Mouse (Mus musculus): ENCODE results near the gene Nes. TPM values are rescaled to one million over a fixed set of nuclear protein-coding genes. Genes with fewer than 3 reads are reported as not detected.

The Nes gene
- polyA plus RNA-seq, 1 experiment from 2014 or later = 9.2 TPM

- no peaks in the 10 kb centered on the region for H3K4me1 ChIP-seq (replicated peaks; ENCODE audit: control insufficient read depth, insufficient read depth, low read length)
- no peaks in the 10 kb centered on the region for H3K9me3 ChIP-seq (ENCODE audit: control insufficient read depth)
- 0 out of 2 replicates have a peak, but pooled peaks cover 7% of the 10 kb centered on the region for H3K27me3 ChIP-seq (replicated peaks; ENCODE audit: control insufficient read depth, insufficient read depth, low read length)
- no peak for ATAC-seq
- H3K27ac ChIP-seq (ENCODE audit: low read depth, low read length) = no peak overlapping the region
- H3K4me3 ChIP-seq (ENCODE audit: low read depth, low read length) = no peak overlapping the region
- no peaks in the 10 kb centered on the region for H3K36me3 ChIP-seq (ENCODE audit: control insufficient read depth, insufficient read depth)
- H3K9ac ChIP-seq (ENCODE audit: low read depth, low read length) = no peak overlapping the region
- WGBS = 46% methylated on average over 4 of the region's 4 CpGs
- no peak for TF ChIP-seq CTCF (IDR thresholded peaks at IDR 0.05; ENCODE audit: low read depth)
- no peak overlapping the region for H3K4me2 ChIP-seq (replicated peaks; ENCODE audit: low read depth)
Observed at GRCm38 (mm10) chr3:87958476-87958875, 12.4 kb upstream of the Nes start.

- ATAC-seq = no peak
- Histone ChIP-seq H3K27ac (ENCODE audit: low read depth, low read length) (no peak overlapping the region), H3K4me3 (ENCODE audit: low read depth, low read length) (no peak overlapping the region), H3K4me1 (replicated peaks; ENCODE audit: control insufficient read depth, insufficient read depth, low read length) (no peaks in the 10 kb centered on the region), H3K27me3 (replicated peaks; ENCODE audit: control insufficient read depth, insufficient read depth, low read length) (0 out of 2 replicates have a peak, but pooled peaks cover 7% of the 10 kb centered on the region), H3K9me3 (ENCODE audit: control insufficient read depth) (no peaks in the 10 kb centered on the region), H3K36me3 (ENCODE audit: control insufficient read depth, insufficient read depth) (no peaks in the 10 kb centered on the region), H3K4me2 (replicated peaks; ENCODE audit: low read depth) (no peak overlapping the region), H3K9ac (ENCODE audit: low read depth, low read length) (no peak overlapping the region)
- TF ChIP-seq CTCF (IDR thresholded peaks at IDR 0.05; ENCODE audit: low read depth) = no peak
- 71% methylated on average over 1 of the region's 1 CpGs for WGBS
Observed at GRCm38 (mm10) chr3:87958967-87959366, 11.9 kb upstream of the Nes start.

GRCm38 (mm10) chr3:87959371-87959770 lies 11.5 kb upstream of the Nes start:
- 67% methylated on average over 7 of the region's 7 CpGs for WGBS
- H3K4me2 ChIP-seq (replicated peaks; ENCODE audit: low read depth) = no peak overlapping the region
- H3K4me1 ChIP-seq (replicated peaks; ENCODE audit: control insufficient read depth, insufficient read depth, low read length) = no peaks in the 10 kb centered on the region
- TF ChIP-seq CTCF (IDR thresholded peaks at IDR 0.05; ENCODE audit: low read depth) = no peak
- H3K9me3 ChIP-seq (ENCODE audit: control insufficient read depth) = no peaks in the 10 kb centered on the region
- H3K27ac ChIP-seq (ENCODE audit: low read depth, low read length) = no peak overlapping the region
- ATAC-seq = no peak
- H3K27me3 ChIP-seq (replicated peaks; ENCODE audit: control insufficient read depth, insufficient read depth, low read length) = 0 out of 2 replicates have a peak, but pooled peaks cover 7% of the 10 kb centered on the region
- H3K9ac ChIP-seq (ENCODE audit: low read depth, low read length) = no peak overlapping the region
- no peaks in the 10 kb centered on the region for H3K36me3 ChIP-seq (ENCODE audit: control insufficient read depth, insufficient read depth)
- H3K4me3 ChIP-seq (ENCODE audit: low read depth, low read length) = no peak overlapping the region

GRCm38 (mm10) chr3:87960191-87960585 lies 10.7 kb upstream of the Nes start:
- WGBS = 10% methylated on average over 10 of the region's 10 CpGs
- no peak for TF ChIP-seq CTCF (IDR thresholded peaks at IDR 0.05; ENCODE audit: low read depth)
- Histone ChIP-seq H3K36me3 (ENCODE audit: control insufficient read depth, insufficient read depth) (no peaks in the 10 kb centered on the region), H3K27ac (ENCODE audit: low read depth, low read length) (no peak overlapping the region), H3K9me3 (ENCODE audit: control insufficient read depth) (no peaks in the 10 kb centered on the region), H3K27me3 (replicated peaks; ENCODE audit: control insufficient read depth, insufficient read depth, low read length) (0 out of 2 replicates have a peak, but pooled peaks cover 7% of the 10 kb centered on the region), H3K4me2 (replicated peaks; ENCODE audit: low read depth) (peak overlapping the region; percentile 80), H3K9ac (ENCODE audit: low read depth, low read length) (no peak overlapping the region; the same call in 1 of the 2 replicates), H3K4me1 (replicated peaks; ENCODE audit: control insufficient read depth, insufficient read depth, low read length) (no peaks in the 10 kb centered on the region), H3K4me3 (ENCODE audit: low read depth, low read length) (peak overlapping the region; percentile 35)
- ATAC-seq = no peak

- H3K36me3 ChIP-seq (ENCODE audit: control insufficient read depth, insufficient read depth) = no peaks in the 10 kb centered on the region
- under 1% methylated on average over 27 of the region's 27 CpGs for WGBS
- peak overlapping the region; percentile 80 for H3K4me2 ChIP-seq (replicated peaks; ENCODE audit: low read depth)
- H3K4me1 ChIP-seq (replicated peaks; ENCODE audit: control insufficient read depth, insufficient read depth, low read length) = no peaks in the 10 kb centered on the region
- H3K9me3 ChIP-seq (ENCODE audit: control insufficient read depth) = no peaks in the 10 kb centered on the region
- H3K27ac ChIP-seq (ENCODE audit: low read depth, low read length) = 0 out of 2 replicates have a peak overlapping the region, but pooled peaks have one; percentile 51
- peak overlapping the region; percentile 35 for H3K4me3 ChIP-seq (ENCODE audit: low read depth, low read length)
- TF ChIP-seq CTCF (IDR thresholded peaks at IDR 0.05; ENCODE audit: low read depth) = peak; percentile 97
- H3K9ac ChIP-seq (ENCODE audit: low read depth, low read length) = peak overlapping the region; percentile 19; the same call in 1 of the 2 replicates
- H3K27me3 ChIP-seq (replicated peaks; ENCODE audit: control insufficient read depth, insufficient read depth, low read length) = 0 out of 2 replicates have a peak, but pooled peaks cover 7% of the 10 kb centered on the region
- ATAC-seq = peak; percentile 89
Observed at GRCm38 (mm10) chr3:87960586-87961191, 10.2 kb upstream of the Nes start.

- Histone ChIP-seq H3K9me3 (ENCODE audit: control insufficient read depth) (no peaks in the 10 kb centered on the region), H3K4me1 (replicated peaks; ENCODE audit: control insufficient read depth, insufficient read depth, low read length) (peaks cover 21% of the 10 kb centered on the region), H3K27me3 (replicated peaks; ENCODE audit: control insufficient read depth, insufficient read depth, low read length) (0 out of 2 replicates have a peak, but pooled peaks cover 12% of the 10 kb centered on the region), H3K4me2 (replicated peaks; ENCODE audit: low read depth) (peak overlapping the region; percentile 78), H3K36me3 (ENCODE audit: control insufficient read depth, insufficient read depth) (peaks cover 5% of the 10 kb centered on the region; the same call in 1 of the 2 replicates), H3K9ac (ENCODE audit: low read depth, low read length) (0 out of 2 replicates have a peak overlapping the region, but pooled peaks have one; percentile 62), H3K4me3 (ENCODE audit: low read depth, low read length) (peak overlapping the region; percentile 52), H3K27ac (ENCODE audit: low read depth, low read length) (peak overlapping the region; percentile 41; the same call in 1 of the 2 replicates)
- ATAC-seq = 0 out of 2 replicates have a peak, but pooled peaks have one; percentile 3
- TF ChIP-seq CTCF (IDR thresholded peaks at IDR 0.05; ENCODE audit: low read depth) = peak; percentile 86
- 3% methylated on average over 21 of the region's 21 CpGs for WGBS
Observed at GRCm38 (mm10) chr3:87970184-87970938, 517 bp upstream of the Nes start.
